Mouse (Mus musculus) bone marrow macrophage, adult 2 months (primary cell): ENCODE results near the gene Hcn2.

ENCODE experiments used
- CTCF ChIP-seq: IDR thresholded peaks from 2 replicates; pipeline ENCODE4 v1.5.1; 2012; ENCODE audit warnings: low read depth, mild to moderate bottlenecking, low read length, moderate library complexity
- POLR2A ChIP-seq: IDR thresholded peaks from 2 replicates; pipeline ENCODE4 v1.6.1; 2012; ENCODE audit warnings: mild to moderate bottlenecking, low read depth, low read length, borderline replicate concordance

DNA sequence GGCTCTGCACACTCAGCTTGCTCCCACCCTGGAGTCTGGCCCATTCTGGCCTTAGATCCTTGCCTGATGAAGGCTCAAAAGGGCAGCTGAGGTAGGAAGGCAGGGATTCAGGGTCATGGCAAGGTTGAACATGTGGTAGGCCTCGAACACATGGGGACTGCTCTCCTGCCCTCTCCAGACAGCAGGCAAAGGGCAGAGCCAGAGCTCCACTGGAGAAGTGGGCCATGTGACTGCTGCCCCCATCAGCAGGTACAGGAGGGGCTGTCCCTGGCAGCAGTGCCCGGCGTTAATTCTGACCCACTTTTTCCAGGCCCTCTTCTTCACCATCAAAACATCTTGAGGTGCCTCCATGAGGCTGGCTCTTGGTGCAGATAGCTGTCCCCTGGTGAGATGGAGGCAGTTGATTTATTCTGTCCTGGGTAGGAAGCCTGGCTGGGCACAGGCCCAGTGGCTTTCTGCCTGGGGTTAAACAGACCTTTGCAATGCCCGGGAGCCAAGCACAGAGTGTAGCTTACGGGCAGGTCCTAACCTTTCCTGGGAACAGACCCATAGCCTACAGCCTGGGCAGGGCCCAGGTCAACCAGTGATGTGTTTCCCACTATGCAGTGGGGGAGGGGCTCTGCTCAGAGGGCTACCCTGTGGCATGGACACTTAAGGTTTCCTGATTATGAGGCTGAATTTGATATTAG is 9.9 kb upstream of the Hcn2 start:
- no peak for TF ChIP-seq CTCF
- TF ChIP-seq POLR2A = no peak
